Mouse (Mus musculus) right cerebral cortex, adult 2 months (tissue): Measurements from ENCODE around the gene 4930447C04Rik.

Source experiments
- DNase-seq, 2 experiments: peaks; one replicate each; pipeline ENCODE4 v3.0.0; 2021 to 2022; ENCODE audit warnings: low spot score in 2 of 2

The 4930447C04Rik gene

GRCm38 (mm10) chr12:72940071-72940821, at the start of gene 4930447C04Rik:
Gene 4930447C04Rik, minus strand, starts transcription at chr12:72940774.
- DNase-seq = no peak

- no peak for DNase-seq
Measured at GRCm38 (mm10) chr12:72983071-72983857, 42.7 kb upstream of the 4930447C04Rik start.

GRCm38 (mm10) chr12:72982616-72983015, 42.0 kb upstream of the 4930447C04Rik start:
- DNase-seq = no peak

DNA sequence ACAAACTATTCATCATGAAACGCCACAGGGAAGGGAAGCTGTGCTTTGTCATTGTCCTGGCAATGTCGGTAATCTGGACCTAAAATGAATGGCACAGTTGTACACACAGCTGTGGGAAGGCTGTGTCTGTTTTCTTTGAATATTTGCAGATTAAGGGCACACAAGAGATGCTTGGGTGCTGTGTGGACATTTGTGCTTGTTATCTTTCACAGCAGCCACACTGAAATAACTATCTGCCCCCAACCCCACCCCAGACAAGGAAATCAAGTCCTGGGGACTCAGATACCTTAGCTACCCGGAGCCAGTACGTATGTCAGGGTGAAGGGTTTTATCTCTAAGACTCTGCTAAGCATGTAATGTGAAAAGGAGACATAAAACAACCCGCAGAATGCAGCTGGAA, 38.7 kb upstream of the 4930447C04Rik start:
- DNase-seq = no peak

DNA sequence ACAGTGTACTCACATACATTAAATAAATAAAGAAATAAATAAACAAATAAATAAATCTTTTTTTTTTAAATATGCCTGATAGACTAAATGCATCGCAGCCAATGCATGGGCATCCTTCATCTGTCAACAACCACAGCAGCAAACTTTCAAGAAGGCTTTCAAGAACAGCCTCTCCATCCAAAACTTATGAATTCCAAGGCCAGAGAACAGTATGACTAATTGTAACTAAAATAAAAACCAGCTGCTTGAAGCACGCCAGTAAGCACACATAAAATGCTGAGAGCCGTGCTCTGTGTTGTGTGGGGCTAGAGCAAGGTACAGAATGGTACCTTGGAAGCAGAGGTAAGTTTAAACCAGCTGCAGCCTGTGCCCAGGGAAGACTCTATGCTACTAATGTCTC, 37.3 kb upstream of the 4930447C04Rik start:
- no peak for DNase-seq

DNA sequence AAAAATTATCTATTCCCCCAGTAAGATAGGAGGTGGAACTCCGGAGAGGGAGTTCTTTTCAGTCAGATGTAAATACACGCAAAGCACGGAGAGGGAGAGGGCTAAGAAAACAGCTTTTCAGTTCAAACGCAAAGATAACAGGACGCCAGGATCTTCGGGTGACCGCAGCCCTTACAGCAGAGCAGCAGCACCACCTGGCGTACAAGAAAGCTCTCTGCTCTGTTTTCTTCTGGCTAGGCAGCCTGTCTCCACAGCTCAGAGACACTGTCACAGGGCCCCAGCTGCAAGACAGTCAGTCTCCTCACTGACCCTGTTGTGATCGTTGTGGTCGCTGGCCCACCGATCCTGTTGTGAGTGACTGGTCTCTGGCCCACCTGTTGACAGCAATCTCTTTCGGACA, 36.1 kb upstream of the 4930447C04Rik start:
- peak; percentile 78 to 79 for DNase-seq

DNA sequence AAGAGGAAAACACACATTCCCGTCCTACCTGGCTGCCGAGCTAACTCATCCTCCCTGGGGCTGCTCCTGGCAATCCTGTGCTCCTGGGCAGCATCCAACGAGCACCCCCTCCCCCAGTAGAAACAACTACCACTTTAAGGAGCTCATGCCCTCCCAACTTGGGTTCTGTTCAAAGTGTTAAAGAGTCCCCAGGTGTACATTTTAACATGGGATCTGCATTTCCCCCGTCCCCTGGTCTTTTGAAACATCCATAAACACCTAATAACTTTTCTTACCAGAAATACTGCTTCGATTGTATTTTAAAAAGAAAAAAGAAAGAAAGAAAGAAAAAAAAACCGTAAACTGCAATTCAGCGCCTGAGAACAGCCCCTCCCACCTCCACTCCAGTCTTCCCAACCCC, 35.6 kb upstream of the 4930447C04Rik start:
- no peak for DNase-seq

GRCm38 (mm10) chr12:72973161-72973560, 32.6 kb upstream of the 4930447C04Rik start:
- DNase-seq = peak; percentile 66 to 73

DNA sequence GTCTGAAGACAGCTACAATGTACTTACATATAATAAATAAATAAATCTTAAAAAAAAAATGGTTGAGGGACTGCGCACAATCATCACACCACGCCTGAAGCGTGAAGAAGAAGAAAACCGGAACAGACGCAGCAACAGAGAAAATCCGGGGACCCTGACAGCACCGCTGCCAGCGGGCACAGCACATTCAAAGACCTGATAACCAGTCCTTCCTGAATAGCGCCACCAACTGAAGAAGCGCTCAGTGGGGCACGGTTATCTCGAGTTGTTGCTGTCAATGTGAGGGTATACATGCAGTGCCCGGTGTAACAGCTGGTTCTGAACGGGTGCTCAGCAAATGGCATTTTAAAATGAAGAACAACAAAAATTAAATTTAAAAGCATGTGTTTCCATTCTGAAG, 30.0 kb upstream of the 4930447C04Rik start:
- no peak for DNase-seq

DNA sequence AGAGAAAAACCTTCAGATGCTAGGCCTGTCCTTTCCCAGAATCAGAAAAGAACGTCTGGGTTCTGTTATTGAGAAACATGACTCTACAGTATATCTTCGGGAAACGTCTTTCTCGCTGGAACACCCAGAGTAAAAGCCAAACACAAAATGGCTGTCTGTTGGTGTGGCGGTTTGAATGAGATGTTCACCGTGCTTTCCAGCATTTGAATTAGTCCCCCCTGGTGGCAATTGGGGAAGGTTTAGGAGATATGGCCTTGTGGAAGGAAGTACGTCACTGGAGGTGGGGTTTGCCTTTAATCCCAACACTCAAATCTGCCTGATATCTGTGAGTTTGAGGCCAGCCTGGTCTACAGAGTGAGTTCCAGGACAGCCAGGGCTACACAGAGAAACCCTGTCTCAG, 27.0 kb upstream of the 4930447C04Rik start:
- DNase-seq = no peak

GRCm38 (mm10) chr12:72962761-72963160, 22.2 kb upstream of the 4930447C04Rik start:
- DNase-seq = no peak

- DNase-seq = no peak
Measured at GRCm38 (mm10) chr12:72958446-72958845, 17.9 kb upstream of the 4930447C04Rik start.

GRCm38 (mm10) chr12:72957829-72958424, 17.4 kb upstream of the 4930447C04Rik start:
- no peak for DNase-seq

- DNase-seq = no peak
Measured at GRCm38 (mm10) chr12:72954906-72955305, 14.3 kb upstream of the 4930447C04Rik start.

- no peak for DNase-seq
Measured at GRCm38 (mm10) chr12:72953858-72954257, 13.3 kb upstream of the 4930447C04Rik start.

GRCm38 (mm10) chr12:72953089-72953488, 12.5 kb upstream of the 4930447C04Rik start:
- DNase-seq = no peak

DNA sequence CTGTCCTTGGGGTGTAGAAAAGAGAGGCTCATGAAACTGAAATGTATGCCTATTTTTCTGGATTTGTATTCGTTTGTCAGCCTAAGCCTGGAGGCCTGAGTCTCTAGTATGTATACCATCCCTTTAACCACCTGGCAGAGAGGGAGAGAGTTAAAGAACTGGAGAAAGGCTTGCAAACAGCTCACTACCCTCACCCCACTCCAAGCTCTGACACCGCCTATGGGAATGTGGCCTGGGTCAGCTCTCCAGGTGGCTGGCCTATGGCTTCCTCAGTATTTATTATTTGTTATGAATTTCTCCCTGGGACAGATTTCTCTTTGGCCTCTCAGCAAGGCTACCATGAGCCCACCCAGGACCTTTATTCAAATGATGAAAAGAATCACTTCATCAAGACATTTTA, 6.8 kb upstream of the 4930447C04Rik start:
- no peak for DNase-seq

DNA sequence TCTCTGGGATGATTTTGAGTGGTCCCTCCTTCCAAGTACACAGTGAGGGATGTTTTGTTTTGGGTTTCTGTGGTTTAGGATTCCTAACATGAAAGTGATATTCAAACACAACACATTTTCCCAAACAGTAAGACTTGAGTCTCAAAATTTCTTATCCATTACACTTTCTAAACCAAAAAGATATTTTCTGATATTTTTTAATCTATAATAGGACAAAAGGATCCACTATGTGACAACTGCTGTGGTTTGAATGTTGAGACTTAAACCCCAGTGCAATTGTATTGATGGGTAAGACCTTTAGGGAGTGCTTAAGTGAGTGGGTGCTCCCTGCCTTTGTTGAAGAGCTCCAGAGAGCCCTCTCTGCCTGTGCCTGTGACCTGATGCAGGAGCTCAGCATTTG, 6.2 kb upstream of the 4930447C04Rik start:
- no peak for DNase-seq

- DNase-seq = no peak
Measured at GRCm38 (mm10) chr12:72946064-72946395, 5.5 kb upstream of the 4930447C04Rik start.

GRCm38 (mm10) chr12:72945301-72946063, 4.9 kb upstream of the 4930447C04Rik start:
- no peak for DNase-seq

GRCm38 (mm10) chr12:72944411-72945225, 4.0 kb upstream of the 4930447C04Rik start:
- no peak for DNase-seq
